Mouse (Mus musculus) NIH3T3 (cell line): ENCODE measurements around the gene Rpusd1.
"Not testable (repeated sequence)": the region's sequence is repeated elsewhere in the genome, so short reads cannot be mapped to it uniquely, and the experiment has no call there.

ENCODE experiments used
- DNase-seq: peaks from one replicate; pipeline ENCODE4 v3.0.0-alpha.2; 2012; ENCODE audit warnings: low read depth

Rpusd1 gene

GRCm38 (mm10) chr17:25738861-25739260 lies 11.4 kb downstream of the Rpusd1 start:
- DNase-seq: no peak

GRCm38 (mm10) chr17:25741471-25741870 lies 14.0 kb downstream of the Rpusd1 start:
- DNase-seq: not testable (repeated sequence)

GRCm38 (mm10) chr17:25743831-25744230 lies 16.4 kb downstream of the Rpusd1 start:
- DNase-seq: no peak

- DNase-seq: no peak
Observed at GRCm38 (mm10) chr17:25744311-25744710, 16.8 kb downstream of the Rpusd1 start.

GRCm38 (mm10) chr17:25748238-25748637 lies 20.8 kb downstream of the Rpusd1 start:
- DNase-seq: no peak

- DNase-seq: no peak
Observed at GRCm38 (mm10) chr17:25749314-25749713, 21.8 kb downstream of the Rpusd1 start.

GRCm38 (mm10) chr17:25751446-25751845 lies 24.0 kb downstream of the Rpusd1 start:
- DNase-seq: peak; percentile 90

- DNase-seq: peak; percentile 52
Observed at GRCm38 (mm10) chr17:25754241-25754640, 26.8 kb downstream of the Rpusd1 start, which contains the start of gene Msln. TSS of gene Msln (minus strand) at chr17:25754378.

GRCm38 (mm10) chr17:25755086-25755485 lies 27.6 kb downstream of the Rpusd1 start:
- no peak for DNase-seq

- no peak for DNase-seq
Observed at GRCm38 (mm10) chr17:25755627-25756377, 28.3 kb downstream of the Rpusd1 start.

- peak; percentile 88 for DNase-seq
Observed at GRCm38 (mm10) chr17:25756378-25757242, 29.1 kb downstream of the Rpusd1 start.

GRCm38 (mm10) chr17:25757691-25758090 lies 30.2 kb downstream of the Rpusd1 start:
- DNase-seq: peak; percentile 59

GRCm38 (mm10) chr17:25760148-25760547 lies 32.7 kb downstream of the Rpusd1 start:
- no peak for DNase-seq

- no peak for DNase-seq
Observed at GRCm38 (mm10) chr17:25761561-25761970, 34.1 kb downstream of the Rpusd1 start.

- no peak for DNase-seq
Observed at GRCm38 (mm10) chr17:25762591-25762990, 35.1 kb downstream of the Rpusd1 start.

GRCm38 (mm10) chr17:25765886-25766285 lies 38.4 kb downstream of the Rpusd1 start:
- DNase-seq: no peak

- no peak for DNase-seq
Observed at GRCm38 (mm10) chr17:25769331-25769730, 41.9 kb downstream of the Rpusd1 start.

GRCm38 (mm10) chr17:25773549-25774120 lies 46.2 kb downstream of the Rpusd1 start, which contains the start of gene Narfl:
TSS of gene Narfl (plus strand) at chr17:25773776.
- DNase-seq: peak; percentile 100

GRCm38 (mm10) chr17:25775318-25776062 lies 48.0 kb downstream of the Rpusd1 start:
- no peak for DNase-seq

GRCm38 (mm10) chr17:25777948-25778347 lies 50.5 kb downstream of the Rpusd1 start:
- DNase-seq: no peak
